Mouse (Mus musculus) bone marrow, adult 2 months (tissue): ENCODE data around the gene Os9. TPM values are rescaled to one million over a fixed set of nuclear protein-coding genes. Genes with fewer than 3 reads are reported as not detected.

Source experiments
- H3K27ac ChIP-seq: fragments of 200-500 bp; 2 replicates; pipeline ENCODE4 v1.5.1; 2012; ENCODE audit warnings: low read depth, mild to moderate bottlenecking, control low read depth, inconsistent platforms, low read length; ENCODE audit not compliant: control insufficient read depth, poor library complexity, insufficient read depth
- H3K4me1 ChIP-seq: fragments of 200-500 bp; 2 replicates; pipeline ENCODE4 v1.6.1; 2011; ENCODE audit warnings: low read length; ENCODE audit not compliant: control insufficient read depth, insufficient read depth
- H3K4me3 ChIP-seq: fragments of 200-500 bp; replicated peaks from 2 replicates; pipeline ENCODE3; 2011; ENCODE audit warnings: mild to moderate bottlenecking, low read depth, low read length, control low read depth; ENCODE audit not compliant: control insufficient read depth
- CTCF ChIP-seq: fragments of 200-500 bp; IDR thresholded peaks from 2 replicates; pipeline ENCODE4 v1.5.1; 2011; ENCODE audit warnings: low read length, control low read depth; ENCODE audit not compliant: control insufficient read depth, insufficient read depth
- POLR2A ChIP-seq: fragments of 200-500 bp; IDR thresholded peaks from 2 replicates; pipeline ENCODE4 v1.6.1; 2011; ENCODE audit warnings: low read depth, mild to moderate bottlenecking, control low read depth, low read length, borderline replicate concordance; ENCODE audit not compliant: control insufficient read depth
- WGBS: fragments of 180-500 bp; shearing (Covaris S2); methylation state at CpG from one replicate; pipeline ENCODE4 v1.1.7; 2018; 5-methylcytosine and 5-hydroxymethylcytosine counted together
- polyA plus RNA-seq: library from polyadenylated mRNA; stranded (reverse); fragments of >200 nt; gene quantifications from 2 replicates; pipeline ENCODE4 v1.2.4, GENCODE M21; 2011; ENCODE audit warnings: low replicate concordance; ENCODE audit not compliant: missing spikeins, insufficient read depth, insufficient read length

Gene Os9
- polyA plus RNA-seq, 1 experiment = 69.0 TPM

GRCm38 (mm10) chr10:127150471-127150872, 29.5 kb upstream of the Os9 start:
- WGBS = 44% methylated on average over 4 of the region's 4 CpGs
- H3K4me3 ChIP-seq = peak overlapping the region; percentile 11

GRCm38 (mm10) chr10:127147135-127147534, 26.2 kb upstream of the Os9 start:
- TF ChIP-seq POLR2A = no peak
- no peak for TF ChIP-seq CTCF
- Histone ChIP-seq H3K4me3 (no peak overlapping the region), H3K4me1 (peaks cover 2% of the 10 kb centered on the region; the same call in 1 of the 2 replicates), H3K27ac (no peak overlapping the region)
- WGBS = 79% methylated on average over 6 of the region's 6 CpGs

More at GRCm38 (mm10) chr10:127150471-127150872, 29.5 kb upstream of the Os9 start:
- H3K27ac ChIP-seq = peak overlapping the region; percentile 17; the same call in 1 of the 2 replicates
- no peak for TF ChIP-seq CTCF
- TF ChIP-seq POLR2A = no peak
- H3K4me1 ChIP-seq = peaks cover 2% of the 10 kb centered on the region; the same call in 1 of the 2 replicates

GRCm38 (mm10) chr10:127145303-127145702, 24.4 kb upstream of the Os9 start:
- WGBS = 75% methylated on average over 5 of the region's 5 CpGs
- Histone ChIP-seq H3K27ac (no peak overlapping the region), H3K4me1 (peaks cover 4% of the 10 kb centered on the region), H3K4me3 (no peak overlapping the region)
- no peak for TF ChIP-seq CTCF
- no peak for TF ChIP-seq POLR2A

GRCm38 (mm10) chr10:127144536-127144935, 23.6 kb upstream of the Os9 start:
- Histone ChIP-seq H3K4me3 (no peak overlapping the region), H3K27ac (no peak overlapping the region), H3K4me1 (peaks cover 4% of the 10 kb centered on the region)
- WGBS = 78% methylated on average over 7 of the region's 7 CpGs
- TF ChIP-seq POLR2A (no peak), CTCF (no peak)

- WGBS = 84% methylated on average over 8 of the region's 8 CpGs
Measured at GRCm38 (mm10) chr10:127143228-127143627, 22.3 kb upstream of the Os9 start.

GRCm38 (mm10) chr10:127141500-127141899, 20.6 kb upstream of the Os9 start:
- 19% methylated on average over 8 of the region's 8 CpGs for WGBS
- TF ChIP-seq CTCF = no peak
- TF ChIP-seq POLR2A = no peak
- peak overlapping the region; percentile 52 for H3K27ac ChIP-seq
- peaks cover 10% of the 10 kb centered on the region for H3K4me1 ChIP-seq
- no peak overlapping the region for H3K4me3 ChIP-seq

More at GRCm38 (mm10) chr10:127143228-127143627, 22.3 kb upstream of the Os9 start:
- TF ChIP-seq CTCF = no peak
- no peak for TF ChIP-seq POLR2A
- Histone ChIP-seq H3K27ac (no peak overlapping the region), H3K4me3 (no peak overlapping the region), H3K4me1 (peaks cover 4% of the 10 kb centered on the region)

- peaks cover 10% of the 10 kb centered on the region for H3K4me1 ChIP-seq
- no peak overlapping the region for H3K4me3 ChIP-seq
- TF ChIP-seq POLR2A (no peak), CTCF (no peak)
- 68% methylated on average over 11 of the region's 11 CpGs for WGBS
- peak overlapping the region; percentile 52; the same call in 1 of the 2 replicates for H3K27ac ChIP-seq
Measured at GRCm38 (mm10) chr10:127140971-127141370, 20.0 kb upstream of the Os9 start.

GRCm38 (mm10) chr10:127138328-127139141, 17.6 kb upstream of the Os9 start:
- peaks cover 10% of the 10 kb centered on the region for H3K4me1 ChIP-seq
- WGBS = 28% methylated on average over 18 of the region's 18 CpGs
- H3K4me3 ChIP-seq = no peak overlapping the region
- no peak for TF ChIP-seq POLR2A
- peak overlapping the region; percentile 56; the same call in 1 of the 2 replicates for H3K27ac ChIP-seq

GRCm38 (mm10) chr10:127137896-127138295, 17.0 kb upstream of the Os9 start:
- TF ChIP-seq CTCF (no peak), POLR2A (no peak)
- Histone ChIP-seq H3K27ac (peak overlapping the region; percentile 2; the same call in 1 of the 2 replicates), H3K4me1 (peaks cover 10% of the 10 kb centered on the region), H3K4me3 (no peak overlapping the region)
- 69% methylated on average over 3 of the region's 3 CpGs for WGBS

- 10% methylated on average over 4 of the region's 4 CpGs for WGBS
Measured at GRCm38 (mm10) chr10:127136510-127136909, 15.6 kb upstream of the Os9 start.

More at GRCm38 (mm10) chr10:127136510-127136909, 15.6 kb upstream of the Os9 start:
- H3K4me1 ChIP-seq = peaks cover 7% of the 10 kb centered on the region; the same call in 1 of the 2 replicates
- peak overlapping the region; percentile 94 for H3K27ac ChIP-seq
- TF ChIP-seq POLR2A (no peak), CTCF (no peak)
- H3K4me3 ChIP-seq = no peak overlapping the region
